Mouse (Mus musculus): ENCODE measurements around the gene Bsph1. TPM values are rescaled to one million over a fixed set of nuclear protein-coding genes. Genes with fewer than 3 reads are reported as not detected.

Bsph1 gene
- polyA plus RNA-seq (2014; fragmentation: Illumina TruSeq; extraction: RNeasy Lipid Tissue Mini Kit (QIAGEN cat#74804); ENCODE audit: low read depth, low replicate concordance), result not detected

DNA sequence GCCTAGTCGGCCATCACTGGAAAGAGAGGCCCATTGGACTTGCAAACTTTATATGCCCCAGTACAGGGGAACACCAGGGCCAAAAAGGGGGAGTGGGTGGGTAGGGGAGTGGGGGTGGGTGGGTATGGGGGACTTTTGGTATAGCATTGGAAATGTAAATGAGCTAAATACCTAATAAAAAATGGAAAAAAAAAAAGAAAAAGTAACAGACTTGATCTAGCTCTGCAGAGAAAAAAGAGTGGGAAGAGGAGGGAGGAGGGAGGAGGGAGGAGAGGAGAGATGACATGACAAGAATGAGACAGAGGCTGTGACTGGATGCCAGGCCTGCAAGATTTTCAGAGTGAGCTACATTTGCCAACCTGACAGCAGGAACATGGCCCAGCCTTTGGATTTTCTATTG is at the start of gene Bsph1:
Bsph1 (plus strand) TSS at position 301 of the 400 bp plus-strand sequence.

Other genes starting within 250 kb of the Bsph1 start
- not detected for gene Vmn1r89, start 237.8 kb upstream of the Bsph1 start, polyA plus RNA-seq (2014; fragmentation: Illumina TruSeq; extraction: RNeasy Lipid Tissue Mini Kit (QIAGEN cat#74804); ENCODE audit: low read depth, low replicate concordance)
- 6.9 TPM for gene Lig1, start 173.6 kb upstream of the Bsph1 start, polyA plus RNA-seq (2014; fragmentation: Illumina TruSeq; extraction: RNeasy Lipid Tissue Mini Kit (QIAGEN cat#74804); ENCODE audit: low read depth, low replicate concordance)
- gene Zswim9, start 172.1 kb upstream of the Bsph1 start, polyA plus RNA-seq (2014; fragmentation: Illumina TruSeq; extraction: RNeasy Lipid Tissue Mini Kit (QIAGEN cat#74804); ENCODE audit: low read depth, low replicate concordance), result 7.6 TPM
- 0.41 TPM for gene Pla2g4c, start 126.2 kb upstream of the Bsph1 start, polyA plus RNA-seq (2014; fragmentation: Illumina TruSeq; extraction: RNeasy Lipid Tissue Mini Kit (QIAGEN cat#74804); ENCODE audit: low read depth, low replicate concordance)
- not detected for gene Cabp5, start 52.7 kb upstream of the Bsph1 start, polyA plus RNA-seq (2014; fragmentation: Illumina TruSeq; extraction: RNeasy Lipid Tissue Mini Kit (QIAGEN cat#74804); ENCODE audit: low read depth, low replicate concordance)
- not detected for gene Bsph2, start 120.2 kb downstream of the Bsph1 start, polyA plus RNA-seq (2014; fragmentation: Illumina TruSeq; extraction: RNeasy Lipid Tissue Mini Kit (QIAGEN cat#74804); ENCODE audit: low read depth, low replicate concordance)
- not detected for gene Sult2a5, start 173.1 kb downstream of the Bsph1 start, polyA plus RNA-seq (2014; fragmentation: Illumina TruSeq; extraction: RNeasy Lipid Tissue Mini Kit (QIAGEN cat#74804); ENCODE audit: low read depth, low replicate concordance)

Data from adrenal gland, adult 10 weeks (tissue).